Mouse (Mus musculus) lung, embryonic 14.5 days (tissue): Measurements from ENCODE around the gene Nme8. TPM values are rescaled to one million over a fixed set of nuclear protein-coding genes. Genes with fewer than 3 reads are reported as not detected.

ENCODE experiments used
- ATAC-seq: fragments of 200-750 bp; cut with Nextera tagmentation; 2 replicates; pipeline ENCODE4 v1.8.0; 2017; ENCODE audit warnings: mild to moderate bottlenecking, moderate TSS enrichment, moderate library complexity; ENCODE audit not compliant: insufficient read depth
- DNase-seq: peaks from one replicate; pipeline ENCODE4 v3.0.0-alpha.2; 2015
- H3K27ac ChIP-seq: fragments of 300-500 bp; sonication (generic); 2 replicates; pipeline ENCODE4 v1.5.1; 2014; ENCODE audit warnings: low read depth, mild to moderate bottlenecking, moderate library complexity
- H3K27me3 ChIP-seq: fragments of 300-500 bp; sonication (generic); 2 replicates; pipeline ENCODE4 v1.6.1; 2014; ENCODE audit warnings: low read length, control low read depth; ENCODE audit not compliant: insufficient read depth
- H3K36me3 ChIP-seq: fragments of 300-500 bp; sonication (generic); 2 replicates; pipeline ENCODE4 v1.6.1; 2014; ENCODE audit warnings: control low read depth; ENCODE audit not compliant: insufficient read depth
- H3K4me1 ChIP-seq: fragments of 300-500 bp; sonication (generic); 2 replicates; pipeline ENCODE4 v1.6.1; 2014; ENCODE audit warnings: antibody characterized with exemption, control low read depth; ENCODE audit not compliant: insufficient read depth
- H3K4me2 ChIP-seq: fragments of 300-500 bp; sonication (generic); 2 replicates; pipeline ENCODE4 v1.6.1; 2014; ENCODE audit warnings: mild to moderate bottlenecking
- H3K4me3 ChIP-seq: fragments of 300-500 bp; sonication (generic); 2 replicates; pipeline ENCODE4 v1.5.1; 2014; ENCODE audit warnings: low read depth, low read length
- H3K9ac ChIP-seq: fragments of 300-500 bp; sonication (generic); 2 replicates; pipeline ENCODE4 v1.6.1; 2014
- H3K9me3 ChIP-seq: fragments of 300-500 bp; sonication (generic); 2 replicates; pipeline ENCODE4 v1.6.1; 2016; ENCODE audit warnings: low read depth, low read length, control low read depth
- CTCF ChIP-seq: IDR thresholded peaks from 2 replicates; pipeline ENCODE4 v1.5.1; 2016; ENCODE audit warnings: antibody characterized with exemption, low read depth
- WGBS: fragments of 180-500 bp; shearing (Covaris S2); extraction: QIAGEN DNeasy Blood & Tissue Kit; methylation state at CpG from one replicate; pipeline ENCODE4 v1.1.7; 2014; 5-methylcytosine and 5-hydroxymethylcytosine counted together
- polyA plus RNA-seq: library from polyadenylated mRNA; unstranded; fragments of >200 nt; fragmentation: Nextera tagmentation; extraction: Ambion mirVana; gene quantifications from 2 replicates; pipeline ENCODE4 v1.2.1, GENCODE M21; 2014

The Nme8 gene
- polyA plus RNA-seq, 1 experiment from 2014 or later = not detected

- DNase-seq (no peak), ATAC-seq (no peak)
- Histone ChIP-seq H3K27ac (no peak overlapping the region), H3K9ac (no peak overlapping the region), H3K27me3 (no peaks in the 10 kb centered on the region), H3K36me3 (no peaks in the 10 kb centered on the region), H3K4me1 (no peaks in the 10 kb centered on the region), H3K4me3 (no peak overlapping the region), H3K9me3 (no peaks in the 10 kb centered on the region), H3K4me2 (no peak overlapping the region)
- TF ChIP-seq CTCF = no peak
- WGBS = 87% methylated on average over 1 of the region's 1 CpGs
Observed at GRCm38 (mm10) chr13:19595141-19595540, 102.5 kb downstream of the Nme8 start.

Other genes starting within 250 kb of the Nme8 start
- 20.1 and 21.8 TPM in 2 replicates for gene Epdr1, start 77.9 kb downstream of the Nme8 start, polyA plus RNA-seq
- gene Sfrp4, start 74.7 kb downstream of the Nme8 start, polyA plus RNA-seq = 0.18 and 0.32 TPM in 2 replicates
- gene Gpr141, start 126.5 kb upstream of the Nme8 start, polyA plus RNA-seq = 0.64 and 1.2 TPM in 2 replicates